Mouse (Mus musculus): Measurements from ENCODE around the gene Kdm8.

The Kdm8 gene

DNA sequence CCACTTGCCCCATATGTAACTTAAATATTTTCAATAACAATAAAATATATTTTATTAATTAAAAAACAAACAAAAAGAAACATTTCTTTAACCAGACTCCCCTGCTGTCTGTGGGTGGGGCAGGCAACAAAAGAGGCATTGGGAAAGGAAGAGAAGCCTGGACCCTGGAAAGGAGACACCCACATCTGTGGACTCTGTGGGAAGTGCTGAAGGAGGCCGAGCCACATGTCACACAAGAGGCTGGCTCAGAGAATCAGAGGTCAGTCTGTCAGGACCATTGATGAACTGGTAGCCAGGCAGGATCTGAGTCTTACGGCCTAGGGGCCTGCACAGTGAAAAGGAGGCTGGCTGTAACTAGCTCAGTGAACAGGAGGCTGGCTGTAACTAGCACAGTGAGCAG lies 17.7 kb downstream of the Kdm8 start:
- no peak for DNase-seq (ENCODE audit: low read depth)

DNA sequence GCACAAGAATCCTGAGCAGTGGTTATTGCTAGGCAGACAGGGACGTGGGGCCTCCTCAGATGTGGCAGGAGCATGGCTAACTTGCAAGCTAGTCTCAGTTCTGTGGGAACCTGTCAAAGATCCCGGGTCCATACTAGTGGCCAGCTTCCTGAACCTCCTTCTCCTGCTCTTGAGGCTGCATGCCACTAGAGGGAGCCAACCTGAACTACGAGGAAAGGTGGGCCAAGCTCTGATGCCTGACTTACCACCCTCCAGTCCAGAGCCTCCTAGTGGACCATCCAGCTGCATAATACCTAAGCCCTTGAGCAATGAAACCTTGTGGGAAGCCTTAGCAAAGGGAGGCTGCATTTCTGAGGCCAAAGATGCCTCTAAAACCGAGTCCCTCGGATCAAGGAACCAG lies 25.5 kb downstream of the Kdm8 start:
- peak; percentile 81 for DNase-seq (ENCODE audit: low read depth)

- DNase-seq (ENCODE audit: low read depth), result peak; percentile 31
These were observed 26.4 kb downstream of the Kdm8 start for GRCm38 (mm10) chr7:125470901-125471300.

DNA sequence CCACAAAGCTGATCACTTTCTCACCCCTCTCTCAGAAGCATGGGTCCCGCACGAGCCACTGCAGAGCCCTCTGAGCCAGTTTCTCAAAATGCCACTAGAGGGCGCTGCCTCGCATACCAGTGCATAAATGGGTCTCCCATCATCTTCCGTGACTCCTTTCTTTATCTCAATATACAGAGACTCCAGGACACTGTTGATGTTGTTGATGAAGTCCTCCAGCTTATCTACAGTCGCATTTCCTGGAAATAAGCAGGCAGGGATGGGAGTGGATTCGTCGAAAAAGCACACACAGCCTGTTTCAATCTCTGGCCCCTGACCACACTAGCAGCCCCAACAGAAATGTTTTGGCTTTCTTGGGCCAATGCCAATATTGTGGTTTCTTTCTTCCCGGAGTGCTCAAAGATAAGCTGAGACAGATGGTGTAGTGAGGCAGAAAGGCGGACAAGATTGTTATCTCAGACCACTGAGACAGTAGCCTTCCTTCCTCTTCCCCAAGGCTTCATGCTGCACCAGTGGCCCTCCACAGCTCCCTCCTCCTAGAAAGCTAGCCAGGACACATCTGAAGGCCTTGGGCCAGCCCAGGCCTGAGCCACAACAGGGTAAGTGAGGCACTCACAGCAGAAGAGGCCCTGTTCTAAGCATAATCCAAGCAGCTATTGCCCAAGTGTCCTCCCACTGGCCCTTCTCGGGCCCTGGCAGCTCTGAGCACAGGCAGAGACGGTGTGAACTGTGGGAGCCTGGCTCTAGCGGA lies 27.7 kb downstream of the Kdm8 start:
- DNase-seq (ENCODE audit: low read depth), result peak; percentile 94

DNA sequence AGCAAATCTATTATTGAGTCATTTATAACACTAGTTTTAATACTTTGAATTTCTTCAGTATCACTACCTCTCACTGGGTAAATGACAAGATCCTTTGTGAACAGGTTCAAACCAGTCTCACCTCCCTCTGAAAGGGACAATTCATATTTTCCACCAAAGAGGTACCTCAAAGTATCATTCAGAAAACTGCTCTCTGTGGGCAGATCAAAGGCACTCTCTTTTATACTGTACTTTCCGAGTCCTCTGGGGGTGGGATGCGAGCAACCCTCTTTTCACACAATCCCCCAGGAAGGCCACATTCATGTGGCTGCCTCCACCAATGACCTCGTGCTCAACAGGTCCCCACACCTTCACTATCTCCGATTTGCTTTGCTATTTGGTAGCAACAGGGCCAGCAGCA lies 30.1 kb downstream of the Kdm8 start:
- peak; percentile 68 for DNase-seq (ENCODE audit: low read depth)

DNA sequence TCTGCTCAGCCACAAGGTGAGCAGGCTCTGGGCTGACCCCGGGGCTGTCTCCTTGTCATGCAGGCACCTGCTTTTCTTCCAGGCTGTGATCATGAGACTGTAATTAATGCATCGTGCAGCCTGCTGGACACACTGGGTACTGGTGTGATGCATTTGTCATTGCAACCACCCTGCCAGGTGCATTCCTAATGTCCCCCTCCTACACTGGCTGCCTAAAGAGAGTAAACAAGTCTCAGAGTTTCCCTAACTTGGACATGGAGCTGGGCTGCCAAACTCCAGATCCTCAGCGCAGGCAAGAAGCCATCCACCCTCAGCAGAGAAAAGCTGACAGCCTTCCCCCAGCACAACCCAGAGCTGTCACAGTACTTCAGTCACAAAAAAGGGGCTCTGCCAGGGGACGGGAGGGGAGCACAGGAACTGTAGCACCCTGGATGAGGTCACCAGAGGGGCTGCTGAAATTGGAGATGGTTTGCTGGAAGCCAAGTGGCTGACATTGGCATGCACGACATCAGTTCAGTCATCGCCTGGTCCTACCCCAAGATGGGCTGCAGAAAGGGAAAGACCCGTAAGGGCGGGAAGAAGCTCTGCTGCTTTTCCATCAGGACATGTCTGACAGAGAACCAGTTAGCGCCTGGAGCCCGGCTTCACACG lies 31.2 kb downstream of the Kdm8 start:
- peak; percentile 40 for DNase-seq (ENCODE audit: low read depth)

DNA sequence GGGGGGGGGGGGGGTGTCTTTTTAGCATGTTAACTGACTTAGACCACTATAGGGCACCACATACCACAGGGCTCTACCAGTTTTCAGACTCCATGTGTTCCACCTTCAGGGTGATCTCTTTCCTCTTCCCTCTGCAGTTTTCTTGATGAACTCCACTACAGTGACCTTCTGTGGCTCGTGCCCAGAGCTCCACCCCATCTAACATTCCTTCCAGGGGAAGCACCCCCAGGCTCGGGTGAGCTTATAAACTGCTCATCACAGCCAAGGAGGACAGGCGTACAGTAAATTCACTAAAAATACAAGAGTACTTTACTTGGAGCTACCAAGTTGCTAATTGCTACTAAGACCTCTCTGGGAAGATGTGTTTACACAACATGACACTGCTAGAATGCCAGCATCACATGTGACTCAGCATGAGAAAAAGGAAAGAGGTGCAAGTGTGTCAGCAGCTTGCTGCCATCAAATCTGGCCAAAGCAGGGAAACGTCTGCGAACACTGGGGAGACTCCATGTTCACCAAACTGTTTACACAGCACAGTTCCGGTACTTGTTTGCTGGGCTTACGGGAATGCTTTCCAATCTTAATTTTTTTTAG lies 34.0 kb downstream of the Kdm8 start:
- no peak for DNase-seq (ENCODE audit: low read depth)

GRCm38 (mm10) chr7:125480518-125480917 lies 36.0 kb downstream of the Kdm8 start:
- no peak for DNase-seq (ENCODE audit: low read depth)

DNA sequence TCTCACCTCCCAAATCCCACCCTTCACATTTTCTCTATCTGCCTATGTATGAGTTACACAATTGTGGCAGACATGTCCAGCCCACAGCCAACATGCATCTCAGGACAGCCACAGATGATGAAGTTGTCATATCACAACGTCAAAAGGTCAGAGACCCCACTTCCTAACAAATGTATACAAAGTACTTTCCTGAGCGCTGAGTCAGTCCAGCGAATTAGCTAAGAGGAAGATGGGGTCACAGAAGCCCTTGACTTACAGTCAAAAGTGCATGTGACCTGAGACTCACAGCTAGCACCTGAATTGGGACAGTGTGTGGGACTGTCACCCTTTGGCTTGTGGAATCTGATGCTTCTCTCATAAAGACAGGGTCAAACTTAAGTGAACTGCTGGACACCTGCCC lies 37.9 kb downstream of the Kdm8 start:
- DNase-seq (ENCODE audit: low read depth), result no peak

DNA sequence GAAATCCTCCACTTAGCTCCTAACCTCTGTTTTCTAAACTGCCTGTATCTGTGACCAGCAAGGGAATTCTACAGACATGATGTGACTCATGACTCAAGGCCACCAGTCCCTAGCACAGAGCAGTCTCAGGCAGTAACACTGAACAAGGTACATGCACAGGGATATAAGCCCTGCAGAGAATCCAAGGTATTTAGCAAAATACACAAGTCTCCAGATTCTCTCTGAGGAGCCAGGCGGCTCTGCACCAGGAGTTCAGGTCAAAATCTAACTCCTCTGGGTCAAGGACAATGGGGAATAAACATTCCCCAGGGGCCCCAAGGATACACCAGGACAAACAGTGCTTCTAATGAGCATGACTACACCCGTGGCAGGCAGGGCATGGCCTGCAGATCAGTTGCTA lies 38.4 kb downstream of the Kdm8 start:
- no peak for DNase-seq (ENCODE audit: low read depth)

DNA sequence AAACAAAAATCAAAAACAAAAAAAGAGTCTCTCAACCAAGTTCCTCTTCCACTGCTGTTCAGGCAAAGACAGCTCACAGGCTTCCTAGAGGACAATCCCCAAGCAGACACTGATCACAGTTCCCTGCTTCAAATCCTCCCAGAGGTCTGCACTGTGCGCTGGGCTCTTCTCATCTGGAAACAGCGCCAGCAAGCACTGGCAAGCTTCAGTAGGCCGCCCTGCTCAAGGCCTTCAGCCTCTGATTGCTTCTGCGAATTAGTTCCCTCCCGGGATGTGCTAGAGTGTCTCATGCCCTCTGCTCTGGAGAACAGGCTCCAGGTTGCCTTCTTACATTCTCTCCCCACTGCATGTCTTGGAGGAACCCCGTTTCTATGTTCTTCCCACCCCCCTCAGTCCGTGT lies 40.3 kb downstream of the Kdm8 start:
- DNase-seq (ENCODE audit: low read depth), result no peak

- DNase-seq (ENCODE audit: low read depth), result peak; percentile 52
These were observed 41.7 kb downstream of the Kdm8 start for GRCm38 (mm10) chr7:125486121-125486630.

DNA sequence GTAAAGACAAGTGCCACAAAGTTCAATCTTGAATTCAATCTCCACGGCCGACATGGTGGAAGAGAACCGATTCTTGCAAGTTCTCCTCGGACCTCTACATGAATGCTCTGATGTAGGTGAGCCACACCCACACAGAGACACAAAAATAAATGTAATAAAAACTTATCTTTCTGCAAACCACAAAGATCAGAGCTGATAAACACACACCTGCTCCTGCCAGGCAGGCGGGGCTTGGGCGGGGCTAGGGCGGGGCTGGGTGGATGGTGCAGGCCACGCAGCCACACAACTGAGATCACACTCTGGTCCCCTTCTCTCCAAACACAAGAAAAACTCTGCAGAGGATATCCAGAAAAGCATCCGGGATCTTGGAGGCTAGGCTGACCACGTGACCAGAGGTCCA lies 42.6 kb downstream of the Kdm8 start:
- DNase-seq (ENCODE audit: low read depth), result peak; percentile 80

GRCm38 (mm10) chr7:125488706-125489105 lies 44.2 kb downstream of the Kdm8 start:
- DNase-seq (ENCODE audit: low read depth), result peak; percentile 92

DNA sequence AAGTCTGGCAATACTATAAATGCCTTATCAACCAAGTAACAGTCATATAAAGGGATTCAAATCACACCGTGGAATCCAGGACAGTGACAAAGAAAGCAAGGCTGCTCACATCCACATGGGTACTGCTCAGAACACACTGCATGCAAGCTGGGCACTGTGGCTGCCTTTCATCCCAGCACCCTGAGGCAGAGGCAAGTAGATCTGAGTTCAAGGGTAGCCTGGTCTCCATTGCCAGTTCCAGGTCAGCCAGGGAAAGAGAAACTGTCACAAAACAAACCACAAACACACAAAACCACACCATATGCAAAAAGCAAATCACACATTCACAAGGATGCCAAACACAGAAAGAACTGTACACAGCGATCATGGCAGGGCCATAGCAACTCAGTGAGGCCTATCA lies 45.2 kb downstream of the Kdm8 start:
- DNase-seq (ENCODE audit: low read depth), result peak; percentile 53

- DNase-seq (ENCODE audit: low read depth), result peak; percentile 97
These were observed 46.7 kb downstream of the Kdm8 start, which contains the start of gene Nsmce1 for GRCm38 (mm10) chr7:125490947-125491735. Gene Nsmce1, minus strand, starts transcription at chr7:125491596.

- no peak for DNase-seq (ENCODE audit: low read depth)
These were observed 47.3 kb downstream of the Kdm8 start for GRCm38 (mm10) chr7:125491760-125492159.

DNA sequence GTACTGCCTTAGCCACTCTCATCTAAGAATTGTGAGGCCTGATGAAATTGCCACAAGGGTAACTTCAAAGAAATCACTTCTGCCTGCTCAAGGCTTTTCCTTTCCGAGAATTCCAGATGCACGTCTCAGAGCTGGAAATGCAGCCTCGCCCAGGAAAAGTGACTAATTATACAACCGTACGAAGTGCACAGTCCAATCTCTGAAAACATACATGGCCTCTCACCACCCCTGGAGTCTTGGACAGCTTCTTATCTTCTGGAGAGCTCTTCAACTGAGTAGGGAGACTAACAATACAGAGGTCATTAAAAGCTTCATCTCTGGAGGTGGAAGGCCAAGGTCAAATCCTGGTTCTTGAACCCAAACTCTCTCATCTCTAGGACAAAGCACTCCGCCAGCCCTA lies 48.1 kb downstream of the Kdm8 start:
- DNase-seq (ENCODE audit: low read depth), result no peak

DNA sequence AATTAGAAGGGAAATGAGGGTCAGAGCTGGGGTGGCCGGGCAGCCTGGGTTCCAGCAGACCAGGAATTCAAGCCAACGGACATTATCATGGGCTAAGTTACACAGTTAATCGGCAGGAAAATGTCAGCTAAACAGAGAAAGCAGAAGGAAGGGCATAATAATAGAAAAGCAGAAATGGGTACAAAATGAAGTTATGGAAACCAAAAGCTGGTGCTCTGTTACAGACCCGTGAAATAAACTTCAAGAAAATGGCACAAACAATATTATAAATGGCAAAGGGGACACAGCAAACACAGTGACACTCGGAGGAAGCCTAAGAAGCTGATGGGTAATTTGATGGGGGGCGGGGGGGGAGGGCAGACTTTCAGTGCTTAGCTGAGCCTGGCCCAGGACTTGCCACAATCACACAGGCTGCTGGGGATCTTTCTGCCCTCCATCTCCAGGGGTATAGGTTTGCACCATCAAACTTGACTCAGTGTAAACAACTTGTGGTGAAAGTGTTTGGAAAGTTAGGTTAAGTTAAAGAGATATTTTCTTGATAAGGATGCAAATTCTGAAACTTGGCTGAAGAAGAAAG lies 51.5 kb downstream of the Kdm8 start:
- peak; percentile 38 for DNase-seq (ENCODE audit: low read depth)

- no peak for DNase-seq (ENCODE audit: low read depth)
These were observed 55.7 kb downstream of the Kdm8 start for GRCm38 (mm10) chr7:125499927-125500868.

DNA sequence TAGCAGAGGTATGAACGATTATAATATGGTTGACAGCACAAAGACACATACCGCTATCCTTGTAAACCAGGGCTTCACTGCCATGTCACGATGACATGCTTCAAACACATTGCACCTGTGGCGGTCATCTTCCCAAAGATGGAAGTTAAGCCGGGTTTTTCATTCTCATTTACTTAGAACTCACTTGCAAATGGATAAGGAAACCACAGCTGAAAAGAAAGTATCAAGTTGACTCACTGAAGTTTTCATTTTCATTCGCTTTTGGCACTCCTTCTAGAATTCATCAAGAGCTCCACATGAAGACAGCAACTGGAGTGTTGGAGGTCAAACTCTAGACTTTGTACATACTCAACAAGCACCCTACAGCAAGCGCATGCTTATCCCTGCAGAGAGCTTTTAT lies 56.4 kb downstream of the Kdm8 start:
- DNase-seq (ENCODE audit: low read depth), result no peak
